Mouse (Mus musculus) C2C12 (cell line): ENCODE measurements at regions not wholly inside any gene's neighbourhood (a gene's known extent, or its start where the extent isn't known, plus 50 kb on each side); places are given as distances from the start of the nearest gene placed in this dataset.

ENCODE experiments used
- CEBPB ChIP-seq: IDR thresholded peaks from one replicate; pipeline ENCODE4 v1.6.1; 2011; ENCODE audit warnings: low read depth, mild to moderate bottlenecking, control low read depth, moderate library complexity
- CTCF ChIP-seq: IDR thresholded peaks from one replicate; pipeline ENCODE4 v1.5.1; 2011; ENCODE audit not compliant: control insufficient read depth, insufficient read depth, insufficient read length
- FOSL1 ChIP-seq: IDR thresholded peaks from one replicate; pipeline ENCODE4 v1.8.0; 2011; ENCODE audit warnings: mild to moderate bottlenecking, low read length; ENCODE audit not compliant: poor library complexity, insufficient read depth, severe bottlenecking
- MAX ChIP-seq: IDR thresholded peaks from one replicate; pipeline ENCODE4 v1.6.1; 2011; ENCODE audit warnings: mild to moderate bottlenecking, control low read depth
- MYOG ChIP-seq: IDR thresholded peaks from one replicate; pipeline ENCODE4 v1.6.1; 2011; ENCODE audit not compliant: control insufficient read depth, insufficient read length; ENCODE audit errors: extremely low read depth
- USF1 ChIP-seq: IDR thresholded peaks from one replicate; pipeline ENCODE4 v1.6.1; 2011; ENCODE audit warnings: low read depth, mild to moderate bottlenecking, control low read depth, moderate library complexity

DNA sequence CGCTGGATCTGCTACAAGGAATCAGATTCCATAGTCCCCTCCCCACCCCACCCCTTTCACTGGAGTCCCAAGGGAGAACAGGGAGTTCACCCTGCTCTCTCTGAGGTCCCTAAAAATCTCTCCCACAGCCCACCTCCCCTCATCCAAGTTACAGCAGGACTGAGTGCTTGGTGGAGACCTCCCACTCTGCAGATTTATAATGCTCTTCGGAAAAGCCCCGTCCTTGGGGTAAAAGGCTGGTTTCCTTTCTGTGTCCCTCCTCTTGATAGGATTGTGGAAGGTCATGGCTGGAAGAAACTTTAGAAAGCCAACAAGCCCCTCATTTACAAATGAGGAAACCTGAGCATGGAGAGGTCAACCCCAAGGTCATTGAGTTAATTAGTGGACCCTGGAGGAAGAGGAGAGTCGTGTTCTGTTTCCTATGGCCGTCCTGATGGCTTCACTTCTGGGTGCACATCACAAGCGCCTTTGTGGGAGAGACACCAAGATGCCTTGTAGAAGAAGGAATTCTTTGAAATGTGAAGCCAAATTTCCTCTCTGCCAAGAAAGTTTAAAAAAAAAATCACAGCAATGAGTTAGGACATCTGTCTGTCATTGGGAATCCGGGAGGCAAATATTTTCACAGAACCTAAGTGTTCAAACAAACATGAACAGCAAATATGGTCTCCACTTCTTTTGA is 91.2 kb downstream of the Tmem170b start:
- TF ChIP-seq CTCF (no peak), FOSL1 (no peak), CEBPB (no peak), USF1 (no peak), MYOG (no peak), MAX (no peak)
